Mouse (Mus musculus) thymus, adult 2 months (tissue): ENCODE results near the gene Osbp2. TPM values are rescaled to one million over a fixed set of nuclear protein-coding genes. Genes with fewer than 3 reads are reported as not detected.

Experiments
- DNase-seq: peaks from one replicate; pipeline ENCODE4 v3.0.0; 2021
- H3K27ac ChIP-seq: fragments of 200-500 bp; 2 replicates; pipeline ENCODE4 v1.5.1; 2012; ENCODE audit warnings: low read length, control low read depth; ENCODE audit not compliant: control insufficient read depth, insufficient read depth
- H3K27me3 ChIP-seq: fragments of 200-500 bp; 2 replicates; pipeline ENCODE4 v1.6.1; 2012; ENCODE audit warnings: mild to moderate bottlenecking, low read length, moderate library complexity, mixed read lengths; ENCODE audit not compliant: control insufficient read depth, insufficient read depth
- H3K36me3 ChIP-seq: fragments of 200-500 bp; 2 replicates; pipeline ENCODE4 v1.6.1; 2012; ENCODE audit warnings: mild to moderate bottlenecking, low read length, moderate library complexity; ENCODE audit not compliant: control insufficient read depth, insufficient read depth
- H3K4me1 ChIP-seq: fragments of 200-500 bp; replicated peaks from 2 replicates; pipeline ENCODE4 v1.6.1; 2012; ENCODE audit warnings: low read length; ENCODE audit not compliant: control insufficient read depth, insufficient read depth
- H3K4me3 ChIP-seq: fragments of 200-500 bp; 2 replicates; pipeline ENCODE4 v1.5.1; 2012; ENCODE audit warnings: mild to moderate bottlenecking, low read length, control low read depth, moderate library complexity; ENCODE audit not compliant: control insufficient read depth, insufficient read depth
- CTCF ChIP-seq: fragments of 200-500 bp; IDR thresholded peaks from 2 replicates; pipeline ENCODE4 v1.5.1; 2012; ENCODE audit warnings: mild to moderate bottlenecking, control low read depth, low read length, moderate library complexity, borderline replicate concordance; ENCODE audit not compliant: control insufficient read depth, poor library complexity, insufficient read depth; ENCODE audit errors: extremely low read depth
- POLR2A ChIP-seq: fragments of 200-500 bp; IDR thresholded peaks from 2 replicates; pipeline ENCODE4 v1.6.1; 2012; ENCODE audit warnings: mild to moderate bottlenecking, low read length, control low read depth, moderate library complexity; ENCODE audit not compliant: control insufficient read depth, poor library complexity, insufficient read depth; ENCODE audit errors: extremely low read depth
- WGBS: fragments of 180-500 bp; shearing (Covaris S2); methylation state at CpG from one replicate; pipeline ENCODE4 v1.1.7; 2018; 5-methylcytosine and 5-hydroxymethylcytosine counted together
- polyA plus RNA-seq: library from polyadenylated mRNA; depleted of rRNA; stranded (reverse); fragments of >200 nt; gene quantifications from 2 replicates; pipeline ENCODE4 v1.2.3, GENCODE M21; 2012

The Osbp2 gene
- polyA plus RNA-seq, 1 experiment = 1.1 TPM

- Histone ChIP-seq H3K36me3 (no peaks in the 10 kb centered on the region), H3K27me3 (no peaks in the 10 kb centered on the region), H3K4me1 (no peaks in the 10 kb centered on the region), H3K27ac (no peak overlapping the region), H3K4me3 (no peak overlapping the region)
- 94% methylated on average over 5 of the region's 5 CpGs for WGBS
- no peak for DNase-seq
- TF ChIP-seq CTCF (no peak), POLR2A (no peak)
Measured at GRCm38 (mm10) chr11:3767830-3768229, 95.9 kb downstream of the Osbp2 start.

GRCm38 (mm10) chr11:3766964-3767363, 96.7 kb downstream of the Osbp2 start:
- Histone ChIP-seq H3K36me3 (no peaks in the 10 kb centered on the region), H3K27me3 (no peaks in the 10 kb centered on the region; the same call in 1 of the 2 replicates), H3K4me1 (no peaks in the 10 kb centered on the region), H3K4me3 (no peak overlapping the region), H3K27ac (no peak overlapping the region)
- DNase-seq = no peak
- no peak for TF ChIP-seq CTCF
- TF ChIP-seq POLR2A = no peak
- WGBS = 84% methylated on average over 8 of the region's 8 CpGs

- WGBS = 70% methylated on average over 4 of the region's 4 CpGs
- no peak overlapping the region for H3K27ac ChIP-seq
- no peaks in the 10 kb centered on the region for H3K4me1 ChIP-seq
- TF ChIP-seq CTCF (no peak), POLR2A (no peak)
- H3K27me3 ChIP-seq = no peaks in the 10 kb centered on the region; the same call in 1 of the 2 replicates
- no peak for DNase-seq
- H3K36me3 ChIP-seq = no peaks in the 10 kb centered on the region
- no peak overlapping the region for H3K4me3 ChIP-seq
Measured at GRCm38 (mm10) chr11:3764352-3764751, 99.4 kb downstream of the Osbp2 start.

GRCm38 (mm10) chr11:3761775-3762501, 101.8 kb downstream of the Osbp2 start:
- no peak for TF ChIP-seq POLR2A
- no peak for TF ChIP-seq CTCF
- 3% methylated on average over 88 of the region's 90 CpGs for WGBS
- no peak for DNase-seq
- H3K36me3 ChIP-seq = no peaks in the 10 kb centered on the region
- H3K27ac ChIP-seq = no peak overlapping the region
- no peaks in the 10 kb centered on the region; the same call in 1 of the 2 replicates for H3K27me3 ChIP-seq
- H3K4me3 ChIP-seq = no peak overlapping the region
- H3K4me1 ChIP-seq = no peaks in the 10 kb centered on the region

GRCm38 (mm10) chr11:3761339-3761738, 102.4 kb downstream of the Osbp2 start:
- WGBS = 26% methylated on average over 11 of the region's 11 CpGs
- TF ChIP-seq POLR2A (no peak), CTCF (no peak)

GRCm38 (mm10) chr11:3759433-3759832, 104.3 kb downstream of the Osbp2 start:
- Histone ChIP-seq H3K4me3 (no peak overlapping the region), H3K4me1 (no peaks in the 10 kb centered on the region), H3K27me3 (no peaks in the 10 kb centered on the region; the same call in 1 of the 2 replicates), H3K27ac (no peak overlapping the region), H3K36me3 (no peaks in the 10 kb centered on the region)
- DNase-seq = no peak
- no peak for TF ChIP-seq CTCF
- TF ChIP-seq POLR2A = no peak
- WGBS = 89% methylated on average over 5 of the region's 5 CpGs

More at GRCm38 (mm10) chr11:3761339-3761738, 102.4 kb downstream of the Osbp2 start:
- no peak for DNase-seq
- Histone ChIP-seq H3K4me3 (no peak overlapping the region), H3K36me3 (no peaks in the 10 kb centered on the region), H3K27ac (no peak overlapping the region), H3K4me1 (no peaks in the 10 kb centered on the region), H3K27me3 (no peaks in the 10 kb centered on the region; the same call in 1 of the 2 replicates)
